Mouse (Mus musculus) MEL (cell line): ENCODE measurements around the gene Mrpl11. TPM values are rescaled to one million over a fixed set of nuclear protein-coding genes. Genes with fewer than 3 reads are reported as not detected.

ENCODE experiments used
- DNase-seq: peaks from one replicate; pipeline ENCODE4 v3.0.0; 2011; ENCODE audit warnings: low read depth, low spot score
- H3K27ac ChIP-seq: 2 replicates; pipeline ENCODE4 v1.5.1; 2012; ENCODE audit warnings: low read depth, mild to moderate bottlenecking, control low read depth, low read length, moderate library complexity; ENCODE audit not compliant: control insufficient read depth
- H3K27me3 ChIP-seq, 2 experiments: fragments of 150-350 bp in 1 of 2; sonication (generic) in 1 of 2; 2 replicates each; pipeline ENCODE4 v1.6.1; 2012; ENCODE audit warnings: low read length in 2 of 2, mild to moderate bottlenecking in 2 of 2, improper control_type of control experiment in 1 of 2, moderate library complexity in 1 of 2; ENCODE audit not compliant: insufficient read depth in 2 of 2, control insufficient read depth in 1 of 2
- H3K36me3 ChIP-seq, 2 experiments: 2 replicates each; pipeline ENCODE4 v1.6.1; 2012 to 2014; ENCODE audit warnings: low read length in 2 of 2, improper control_type of control experiment in 1 of 2, inconsistent platforms in 1 of 2, mild to moderate bottlenecking in 1 of 2; ENCODE audit not compliant: insufficient read depth in 2 of 2, control insufficient read depth in 1 of 2
- H3K4me1 ChIP-seq, 2 experiments: fragments of 150-350 bp in 1 of 2; sonication (generic) in 1 of 2; 2 replicates each; pipeline ENCODE4 v1.6.1; 2012; ENCODE audit warnings: low read length in 2 of 2, improper control_type of control experiment in 1 of 2, mild to moderate bottlenecking in 1 of 2; ENCODE audit not compliant: insufficient read depth in 2 of 2, control insufficient read depth in 1 of 2
- H3K4me3 ChIP-seq, 2 experiments: fragments of 150-350 bp in 1 of 2; sonication (generic) in 1 of 2; 2 replicates each; pipeline ENCODE4 v1.5.1; 2012; ENCODE audit warnings: low read depth in 2 of 2, low read length in 2 of 2, mild to moderate bottlenecking in 2 of 2, moderate library complexity in 2 of 2, control low read depth in 1 of 2, improper control_type of control experiment in 1 of 2; ENCODE audit not compliant: control insufficient read depth in 1 of 2, insufficient read depth in 1 of 2
- H3K79me2 ChIP-seq: 2 replicates; pipeline ENCODE4 v1.6.1; 2012; ENCODE audit warnings: mild to moderate bottlenecking, low read length, moderate library complexity; ENCODE audit not compliant: control insufficient read depth, poor library complexity, insufficient read depth
- H3K9ac ChIP-seq: 2 replicates; pipeline ENCODE4 v1.6.1; 2012; ENCODE audit warnings: low read depth, mild to moderate bottlenecking, control low read depth, low read length, moderate library complexity; ENCODE audit not compliant: control insufficient read depth, poor library complexity, severe bottlenecking
- H3K9me3 ChIP-seq: fragments of 150-350 bp; sonication (generic); replicated peaks from 2 replicates; pipeline ENCODE4 v1.6.1; 2012; ENCODE audit warnings: mild to moderate bottlenecking, low read length, improper control_type of control experiment, moderate library complexity; ENCODE audit not compliant: insufficient read depth
- BHLHE40 ChIP-seq: IDR thresholded peaks from 2 replicates; pipeline ENCODE4 v1.6.1; 2012; ENCODE audit warnings: low read depth, mild to moderate bottlenecking, inconsistent platforms, low read length, improper control_type of control experiment, borderline replicate concordance
- CHD1 ChIP-seq: IDR thresholded peaks from 2 replicates; pipeline ENCODE4 v1.6.1; 2012; ENCODE audit warnings: low read depth, mild to moderate bottlenecking, inconsistent platforms, low read length, improper control_type of control experiment
- CHD2 ChIP-seq: IDR thresholded peaks from 2 replicates; pipeline ENCODE4 v1.6.1; 2011; ENCODE audit warnings: low read length, improper control_type of control experiment
- CTCF ChIP-seq, 3 experiments: IDR thresholded peaks in 2 of 3; conservative IDR thresholded peaks in 1 of 3; 2 replicates each; pipeline ENCODE4 v1.5.1; 2011 to 2012; ENCODE audit warnings: low read length in 3 of 3, low read depth in 2 of 3, mild to moderate bottlenecking in 2 of 3, improper control_type of control experiment in 1 of 3, inconsistent platforms in 1 of 3, mixed read lengths in 1 of 3, moderate library complexity in 1 of 3; ENCODE audit not compliant: control insufficient read depth in 1 of 3, insufficient read depth in 1 of 3, poor library complexity in 1 of 3, severe bottlenecking in 1 of 3
- E2F4 ChIP-seq: IDR thresholded peaks from 2 replicates; pipeline ENCODE4 v1.6.1; 2011; ENCODE audit warnings: low read depth, low read length, improper control_type of control experiment, borderline replicate concordance
- ELF1 ChIP-seq: IDR thresholded peaks from 2 replicates; pipeline ENCODE4 v1.6.1; 2014; ENCODE audit warnings: low read depth, mild to moderate bottlenecking, inconsistent platforms, low read length, improper control_type of control experiment, moderate library complexity
- GATA1 ChIP-seq: IDR thresholded peaks from 2 replicates; pipeline ENCODE4 v1.6.1; 2011; ENCODE audit warnings: low read depth, low read length, improper control_type of control experiment
- JUND ChIP-seq: IDR thresholded peaks from 2 replicates; pipeline ENCODE4 v1.6.1; 2011; ENCODE audit warnings: low read depth, mild to moderate bottlenecking, improper control_type of control experiment, low read length
- KAT2A ChIP-seq: conservative IDR thresholded peaks from 2 replicates; pipeline ENCODE4 v1.6.1; 2012; ENCODE audit warnings: low read depth, low read length, improper control_type of control experiment, inconsistent platforms
- MEF2A ChIP-seq: IDR thresholded peaks from 2 replicates; pipeline ENCODE4 v1.6.1; 2014; ENCODE audit warnings: low read depth, mild to moderate bottlenecking, inconsistent platforms, low read length, improper control_type of control experiment; ENCODE audit not compliant: poor library complexity, insufficient replicate concordance, severe bottlenecking; ENCODE audit errors: extremely low read depth
- MYB ChIP-seq: IDR thresholded peaks from 2 replicates; pipeline ENCODE4 v1.6.1; 2011; ENCODE audit warnings: mild to moderate bottlenecking, low read depth, low read length, improper control_type of control experiment
- MYC ChIP-seq: IDR thresholded peaks from 2 replicates; pipeline ENCODE4 v1.6.1; 2011; ENCODE audit warnings: low read depth, mild to moderate bottlenecking, low read length, improper control_type of control experiment, moderate library complexity
- POLR2A ChIP-seq, 2 experiments: IDR thresholded peaks; 2 replicates each; pipeline ENCODE4 v1.6.1; 2011 to 2012; ENCODE audit warnings: low read length in 2 of 2, mild to moderate bottlenecking in 2 of 2, control low read depth in 1 of 2, improper control_type of control experiment in 1 of 2, low read depth in 1 of 2, moderate library complexity in 1 of 2; ENCODE audit not compliant: control insufficient read depth in 1 of 2, insufficient read depth in 1 of 2, poor library complexity in 1 of 2
- POLR2AphosphoS2 ChIP-seq: IDR thresholded peaks from 2 replicates; pipeline ENCODE4 v1.6.1; 2011; ENCODE audit warnings: low read length, improper control_type of control experiment
- POLR2AphosphoS5 ChIP-seq: IDR thresholded peaks from 2 replicates; pipeline ENCODE4 v1.6.1; 2012; ENCODE audit warnings: low read depth, borderline replicate concordance, mild to moderate bottlenecking, inconsistent platforms, low read length, moderate library complexity, mixed read lengths
- RAD21 ChIP-seq: IDR thresholded peaks from 2 replicates; pipeline ENCODE4 v1.6.1; 2011; ENCODE audit warnings: mild to moderate bottlenecking, low read depth, low read length, improper control_type of control experiment
- RCOR1 ChIP-seq: IDR thresholded peaks from 2 replicates; pipeline ENCODE4 v1.6.1; 2012; ENCODE audit warnings: low read depth, mild to moderate bottlenecking, inconsistent platforms, low read length, improper control_type of control experiment
- SIN3A ChIP-seq: IDR thresholded peaks from 2 replicates; pipeline ENCODE4 v1.6.1; 2012; ENCODE audit warnings: low read length, improper control_type of control experiment, inconsistent platforms
- SMC3 ChIP-seq: IDR thresholded peaks from 2 replicates; pipeline ENCODE4 v1.6.1; 2011; ENCODE audit warnings: low read depth, low read length, improper control_type of control experiment
- TAL1 ChIP-seq: IDR thresholded peaks from 2 replicates; pipeline ENCODE4 v1.6.1; 2012; ENCODE audit warnings: mild to moderate bottlenecking, inconsistent platforms, low read length, moderate library complexity, mixed read lengths
- TBP ChIP-seq: IDR thresholded peaks from 2 replicates; pipeline ENCODE4 v1.8.0; 2011; ENCODE audit warnings: low read depth, low read length, improper control_type of control experiment
- UBTF ChIP-seq: IDR thresholded peaks from 2 replicates; pipeline ENCODE4 v1.6.1; 2012; ENCODE audit warnings: low read depth, mild to moderate bottlenecking, inconsistent platforms, low read length, improper control_type of control experiment, moderate library complexity, borderline replicate concordance; ENCODE audit not compliant: insufficient read depth
- USF1 ChIP-seq: IDR thresholded peaks from 2 replicates; pipeline ENCODE4 v1.6.1; 2014; ENCODE audit warnings: low read depth, mild to moderate bottlenecking, inconsistent platforms, low read length, improper control_type of control experiment, moderate library complexity
- ZC3H11A ChIP-seq: IDR thresholded peaks from 2 replicates; pipeline ENCODE4 v1.6.1; 2012; ENCODE audit warnings: low read depth, mild to moderate bottlenecking, inconsistent platforms, low read length, improper control_type of control experiment
- ZNF384 ChIP-seq: IDR thresholded peaks from 2 replicates; pipeline ENCODE4 v1.6.1; 2012; ENCODE audit warnings: low read depth, mild to moderate bottlenecking, inconsistent platforms, low read length, improper control_type of control experiment
- polyA plus RNA-seq, 2 experiments: library from polyadenylated mRNA; stranded (reverse) in 1 of 2; unstranded in 1 of 2; fragments of >175 nt in 1 of 2; fragments of >200 nt in 1 of 2; gene quantifications; 2 replicates each; pipeline versions ENCODE4 v1.2.1 to v1.2.4; 2012; ENCODE audit warnings: low replicate concordance in 2 of 2, low read depth in 1 of 2; ENCODE audit not compliant: insufficient read length in 2 of 2, insufficient read depth in 1 of 2, missing spikeins in 1 of 2
- total RNA-seq: library from RNA; depleted of rRNA; stranded (reverse); fragments of 300-350 nt; gene quantifications from 2 replicates; pipeline ENCODE4 v1.2.3, GENCODE M21; 2012

Gene Mrpl11
- total and polyA plus RNA-seq, 3 experiments, result 108 to 317 (median 124) TPM

GRCm38 (mm10) chr19:5014961-5015398, 53.0 kb downstream of the Mrpl11 start:
- DNase-seq, result peak; percentile 72
- Histone ChIP-seq H3K9me3 (no peaks in the 10 kb centered on the region), H3K4me3 (no peak overlapping the region), H3K27me3 (no peaks in the 10 kb centered on the region; a peak in 1 of 4 replicates), H3K9ac (no peak overlapping the region), H3K4me1 (peaks cover 0 to 8% of the 10 kb centered on the region in 2 experiments; a peak in 2 of 4 replicates), H3K27ac (no peak overlapping the region), H3K79me2 (no peaks in the 10 kb centered on the region), H3K36me3 (peaks cover 0 to 3% of the 10 kb centered on the region in 2 experiments; a peak in 1 of 4 replicates)
- TF ChIP-seq BHLHE40 (no peak), CHD2 (no peak), SIN3A (no peak), ZNF384 (no peak), POLR2AphosphoS5 (no peak), MYC (no peak), E2F4 (no peak), JUND (no peak), CTCF (IDR thresholded peaks at IDR 0.05 in 2 of 3, conservative IDR thresholded peaks at IDR 0.05 in 1 of 3; ENCODE audit: control insufficient read depth in 1 of 3, insufficient read depth in 1 of 3, low read depth in 2 of 3, low read length in 3 of 3, poor library complexity in 1 of 3, severe bottlenecking in 1 of 3) (peak; percentile 62 to 77 (median 74)), GATA1 (no peak), TBP (no peak), ELF1 (no peak), ZC3H11A (peak; percentile 45; the same call in 1 of the 2 replicates), CHD1 (no peak), TAL1 (no peak), MEF2A (no peak), RAD21 (peak; percentile 53), POLR2A (IDR thresholded peaks at IDR 0.05; ENCODE audit: control insufficient read depth in 1 of 2, insufficient read depth in 1 of 2, low read depth in 1 of 2, low read length in 2 of 2, poor library complexity in 1 of 2) (no peak), SMC3 (peak; percentile 47; the same call in 1 of the 2 replicates), RCOR1 (no peak)

DNA sequence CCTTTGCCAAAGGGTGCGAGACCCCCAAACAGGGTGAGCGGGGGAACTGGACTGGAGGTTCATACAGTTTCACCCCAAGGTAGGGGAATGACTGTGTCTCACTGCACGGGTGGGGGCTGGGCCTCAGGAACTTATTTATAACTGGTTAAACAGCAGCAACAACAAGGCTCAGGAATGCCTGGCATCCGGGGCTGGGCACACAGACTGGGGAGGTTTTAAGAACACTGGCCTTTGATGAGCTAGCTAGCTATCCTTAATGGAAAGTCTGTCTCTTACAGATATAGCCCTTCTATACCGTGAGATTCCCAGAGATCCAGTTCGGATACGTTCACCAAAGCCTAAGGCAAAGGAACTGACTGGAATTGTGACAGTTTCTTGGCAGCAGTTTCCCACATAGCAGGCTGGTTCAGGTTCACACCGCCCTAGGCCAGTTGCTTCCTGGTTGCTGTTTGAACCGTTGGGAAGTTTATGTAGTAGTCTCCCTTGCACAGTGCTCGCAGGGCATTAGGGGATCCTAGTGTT, 54.3 kb downstream of the Mrpl11 start:
- DNase-seq, result no peak
- TF ChIP-seq USF1 (no peak), SIN3A (no peak), KAT2A (no peak), MEF2A (no peak), POLR2AphosphoS2 (no peak), UBTF (no peak), TBP (no peak), MYB (no peak)
- no peak overlapping the region; a peak in 1 of 4 replicates for H3K4me3 ChIP-seq
- H3K27ac ChIP-seq, result no peak overlapping the region
- H3K9me3 ChIP-seq, result no peaks in the 10 kb centered on the region
- H3K36me3 ChIP-seq, result peaks cover 0 to 3% of the 10 kb centered on the region in 2 experiments; a peak in 1 of 4 replicates
- peak overlapping the region; percentile 27 for H3K9ac ChIP-seq
- no peaks in the 10 kb centered on the region; a peak in 1 of 4 replicates for H3K27me3 ChIP-seq
- H3K4me1 ChIP-seq, result peaks cover 0 to 8% of the 10 kb centered on the region in 2 experiments; a peak in 2 of 4 replicates
- no peaks in the 10 kb centered on the region for H3K79me2 ChIP-seq
